Mouse (Mus musculus) embryonic facial prominence, embryonic 14.5 days (tissue): ENCODE results near the gene Gm48551. TPM values are rescaled to one million over a fixed set of nuclear protein-coding genes. Genes with fewer than 3 reads are reported as not detected.

Experiments
- ATAC-seq: fragments of 200-750 bp; cut with Nextera tagmentation; 2 replicates; pipeline ENCODE4 v1.8.0; 2017; ENCODE audit warnings: low read depth, moderate number of reproducible peaks, moderate TSS enrichment
- DNase-seq: peaks from one replicate; pipeline ENCODE4 v3.0.0-alpha.2; 2015; ENCODE audit warnings: low spot score
- H3K27ac ChIP-seq: fragments of 300-500 bp; sonication (generic); replicated peaks from 2 replicates; pipeline ENCODE4 v1.5.1; 2014; ENCODE audit warnings: low read depth, mild to moderate bottlenecking, low read length, moderate library complexity
- H3K27me3 ChIP-seq: fragments of 300-500 bp; sonication (generic); replicated peaks from 2 replicates; pipeline ENCODE4 v1.6.1; 2014; ENCODE audit warnings: low read length; ENCODE audit not compliant: control insufficient read depth, insufficient read depth
- H3K36me3 ChIP-seq: fragments of 300-500 bp; sonication (generic); 2 replicates; pipeline ENCODE4 v1.6.1; 2014; ENCODE audit warnings: low read length, mixed read lengths; ENCODE audit not compliant: control insufficient read depth, insufficient read depth
- H3K4me1 ChIP-seq: fragments of 300-500 bp; sonication (generic); 2 replicates; pipeline ENCODE4 v1.6.1; 2014; ENCODE audit warnings: antibody characterized with exemption, low read length; ENCODE audit not compliant: control insufficient read depth, insufficient read depth
- H3K4me2 ChIP-seq: fragments of 300-500 bp; sonication (generic); 2 replicates; pipeline ENCODE4 v1.6.1; 2014; ENCODE audit warnings: low read depth, mild to moderate bottlenecking, low read length, moderate library complexity, mixed read lengths
- H3K4me3 ChIP-seq: fragments of 300-500 bp; sonication (generic); 2 replicates; pipeline ENCODE4 v1.5.1; 2014; ENCODE audit warnings: low read depth, mild to moderate bottlenecking, low read length
- H3K9ac ChIP-seq: fragments of 300-500 bp; sonication (generic); 2 replicates; pipeline ENCODE4 v1.6.1; 2014; ENCODE audit warnings: low read depth, mild to moderate bottlenecking, low read length, moderate library complexity, mixed read lengths
- H3K9me3 ChIP-seq: fragments of 300-500 bp; sonication (generic); 2 replicates; pipeline ENCODE4 v1.6.1; 2016; ENCODE audit warnings: low read length; ENCODE audit not compliant: control insufficient read depth
- WGBS: fragments of 180-500 bp; shearing (Covaris S2); extraction: QIAGEN DNeasy Blood & Tissue Kit; methylation state at CpG from one replicate; pipeline ENCODE4 v1.1.7; 2014; 5-methylcytosine and 5-hydroxymethylcytosine counted together
- polyA plus RNA-seq: library from polyadenylated mRNA; unstranded; fragments of >200 nt; fragmentation: Nextera tagmentation; extraction: Ambion mirVana; gene quantifications from 2 replicates; pipeline ENCODE4 v1.2.1, GENCODE M21; 2014

Gm48551 gene
- polyA plus RNA-seq, 1 experiment from 2014 or later: 2.6 TPM

GRCm38 (mm10) chr10:81426081-81426671 lies 41.9 kb downstream of the Gm48551 start:
- Histone ChIP-seq H3K9ac (peak overlapping the region; percentile 85), H3K4me3 (peak overlapping the region; percentile 73), H3K27me3 (peaks cover 6% of the 10 kb centered on the region), H3K4me1 (peaks cover 31% of the 10 kb centered on the region), H3K27ac (peak overlapping the region; percentile 33), H3K36me3 (no peaks in the 10 kb centered on the region), H3K4me2 (peak overlapping the region; percentile 71), H3K9me3 (no peaks in the 10 kb centered on the region)
- DNase-seq: no peak
- WGBS: 0% methylated on average over 10 of the region's 33 CpGs
- no peak for ATAC-seq

DNA sequence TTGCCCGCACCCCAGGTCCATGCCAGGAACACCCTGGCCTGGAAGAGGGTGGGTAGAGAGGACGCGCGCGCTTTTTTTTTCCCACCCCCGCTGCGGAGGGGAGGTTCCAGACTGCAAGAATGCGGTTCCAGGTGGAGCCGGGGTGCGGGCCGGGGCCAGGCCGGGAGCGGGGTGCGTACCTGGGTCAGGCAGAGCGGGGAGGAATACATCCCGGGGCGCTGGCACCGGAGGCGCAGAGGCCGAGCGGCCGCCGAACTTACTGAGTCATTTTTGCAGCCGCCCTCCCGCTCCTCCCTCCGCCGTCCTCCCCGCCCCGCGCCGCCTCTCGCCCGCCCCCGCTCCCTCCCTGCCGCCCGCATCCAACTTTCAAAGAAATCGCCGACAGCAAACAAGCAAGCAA lies 42.6 kb downstream of the Gm48551 start:
- H3K27ac ChIP-seq: peak overlapping the region; percentile 33; the same call in 1 of the 2 replicates

GRCm38 (mm10) chr10:81427327-81427726 lies 43.1 kb downstream of the Gm48551 start:
- DNase-seq (no peak), ATAC-seq (no peak)
- Histone ChIP-seq H3K27me3 (peaks cover 6% of the 10 kb centered on the region), H3K4me3 (peak overlapping the region; percentile 73), H3K4me2 (peak overlapping the region; percentile 71), H3K9me3 (no peaks in the 10 kb centered on the region), H3K4me1 (peaks cover 36% of the 10 kb centered on the region), H3K36me3 (no peaks in the 10 kb centered on the region), H3K27ac (no peak overlapping the region; the same call in 1 of the 2 replicates), H3K9ac (peak overlapping the region; percentile 85)
- 31% methylated on average over 3 of the region's 3 CpGs for WGBS

More for the DNA sequence above, 42.6 kb downstream of the Gm48551 start:
- no peak for ATAC-seq
- peak overlapping the region; percentile 85 for H3K9ac ChIP-seq
- no peak for DNase-seq
- no peaks in the 10 kb centered on the region for H3K9me3 ChIP-seq
- H3K4me2 ChIP-seq: peak overlapping the region; percentile 71
- H3K4me3 ChIP-seq: peak overlapping the region; percentile 73
- under 1% methylated on average over 27 of the region's 38 CpGs for WGBS
- peaks cover 6% of the 10 kb centered on the region for H3K27me3 ChIP-seq
- peaks cover 36% of the 10 kb centered on the region for H3K4me1 ChIP-seq
- H3K36me3 ChIP-seq: no peaks in the 10 kb centered on the region

GRCm38 (mm10) chr10:81427804-81428506 lies 43.7 kb downstream of the Gm48551 start:
- ATAC-seq (no peak), DNase-seq (no peak)
- no peak overlapping the region for H3K9ac ChIP-seq
- WGBS: 76% methylated on average over 8 of the region's 8 CpGs
- peaks cover 36% of the 10 kb centered on the region for H3K4me1 ChIP-seq
- no peaks in the 10 kb centered on the region for H3K9me3 ChIP-seq
- H3K4me2 ChIP-seq: no peak overlapping the region
- H3K27ac ChIP-seq: no peak overlapping the region
- H3K4me3 ChIP-seq: no peak overlapping the region
- H3K36me3 ChIP-seq: no peaks in the 10 kb centered on the region
- H3K27me3 ChIP-seq: peaks cover 6% of the 10 kb centered on the region

DNA sequence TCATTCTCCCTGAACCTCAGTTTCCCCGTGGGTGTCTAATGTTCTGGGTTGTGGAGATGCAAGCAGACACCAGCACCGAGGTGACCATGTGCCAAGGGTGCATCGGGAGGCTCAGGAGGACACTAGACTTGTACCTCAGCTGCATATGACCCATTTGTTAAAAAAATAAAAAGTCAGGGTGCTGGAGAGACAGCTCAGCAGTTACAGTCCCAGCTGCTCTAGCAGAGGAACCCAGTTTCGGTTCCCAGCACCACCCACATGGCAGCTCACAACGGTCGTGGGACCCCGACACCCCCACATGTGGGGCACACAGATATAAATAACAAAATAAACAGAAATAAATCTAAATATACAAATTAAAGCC lies 44.2 kb downstream of the Gm48551 start:
- Histone ChIP-seq H3K36me3 (no peaks in the 10 kb centered on the region), H3K27ac (no peak overlapping the region), H3K4me2 (no peak overlapping the region), H3K4me1 (peaks cover 36% of the 10 kb centered on the region), H3K9me3 (no peaks in the 10 kb centered on the region), H3K9ac (no peak overlapping the region), H3K4me3 (no peak overlapping the region), H3K27me3 (peaks cover 6% of the 10 kb centered on the region)
- DNase-seq (no peak), ATAC-seq (no peak)
- 91% methylated on average over 7 of the region's 7 CpGs for WGBS

- no peak for DNase-seq
- H3K9ac ChIP-seq: no peak overlapping the region
- H3K9me3 ChIP-seq: no peaks in the 10 kb centered on the region
- H3K4me1 ChIP-seq: peaks cover 33% of the 10 kb centered on the region
- 42% methylated on average over 2 of the region's 2 CpGs for WGBS
- ATAC-seq: no peak
- H3K27ac ChIP-seq: no peak overlapping the region
- peaks cover 6% of the 10 kb centered on the region for H3K27me3 ChIP-seq
- H3K4me3 ChIP-seq: peak overlapping the region; percentile 80; the same call in 1 of the 2 replicates
- H3K4me2 ChIP-seq: peak overlapping the region; percentile 97
- H3K36me3 ChIP-seq: no peaks in the 10 kb centered on the region
Observed at GRCm38 (mm10) chr10:81429092-81429491, 44.8 kb downstream of the Gm48551 start.

- peak overlapping the region; percentile 80 for H3K9ac ChIP-seq
- WGBS: 0% methylated on average over 12 of the region's 20 CpGs
- no peaks in the 10 kb centered on the region for H3K9me3 ChIP-seq
- no peaks in the 10 kb centered on the region for H3K36me3 ChIP-seq
- ATAC-seq: peak; percentile 12
- H3K4me3 ChIP-seq: peak overlapping the region; percentile 80
- peak; percentile 94 for DNase-seq
- H3K4me1 ChIP-seq: peaks cover 28% of the 10 kb centered on the region
- H3K27me3 ChIP-seq: peaks cover 6% of the 10 kb centered on the region
- H3K4me2 ChIP-seq: peak overlapping the region; percentile 97
- peak overlapping the region; percentile 89 for H3K27ac ChIP-seq
Observed at GRCm38 (mm10) chr10:81429605-81430061, 45.4 kb downstream of the Gm48551 start.

- peaks cover 22% of the 10 kb centered on the region for H3K4me1 ChIP-seq
- H3K36me3 ChIP-seq: no peaks in the 10 kb centered on the region
- H3K4me2 ChIP-seq: peak overlapping the region; percentile 97
- H3K27me3 ChIP-seq: peaks cover 6% of the 10 kb centered on the region
- peak overlapping the region; percentile 80 for H3K9ac ChIP-seq
- WGBS: 0% methylated on average over 5 of the region's 89 CpGs
- ATAC-seq (peak; percentile 12), DNase-seq (peak; percentile 78)
- peak overlapping the region; percentile 89 for H3K27ac ChIP-seq
- H3K9me3 ChIP-seq: no peaks in the 10 kb centered on the region
- peak overlapping the region; percentile 80 for H3K4me3 ChIP-seq
Observed at GRCm38 (mm10) chr10:81430141-81430830, 46.0 kb downstream of the Gm48551 start.
